Mouse (Mus musculus) megakaryocyte, embryonic 14.5 days (primary cell): ENCODE measurements around the gene Birc3. TPM values are rescaled to one million over a fixed set of nuclear protein-coding genes. Genes with fewer than 3 reads are reported as not detected.
"Not testable (repeated sequence)": the region's sequence is repeated elsewhere in the genome, so short reads cannot be mapped to it uniquely, and the experiment has no call there.

ENCODE experiments used
- H3K27me3 ChIP-seq: replicated peaks from 2 replicates; pipeline ENCODE3; 2012; ENCODE audit warnings: inconsistent platforms
- H3K36me3 ChIP-seq: replicated peaks from 2 replicates; pipeline ENCODE3; 2012; ENCODE audit warnings: low read length, inconsistent platforms, mixed read lengths
- H3K4me1 ChIP-seq: 2 replicates; pipeline ENCODE4 v1.6.1; 2012; ENCODE audit warnings: inconsistent platforms
- H3K4me3 ChIP-seq: replicated peaks from 2 replicates; pipeline ENCODE3; 2012; ENCODE audit warnings: moderate library complexity, mild to moderate bottlenecking, inconsistent platforms
- H3K9me3 ChIP-seq: 2 replicates; pipeline ENCODE4 v1.6.1; 2012; ENCODE audit warnings: inconsistent platforms
- FLI1 ChIP-seq: IDR thresholded peaks from 2 replicates; pipeline ENCODE4 v1.6.1; 2012; ENCODE audit warnings: low read length, inconsistent platforms, mixed read lengths
- GATA1 ChIP-seq: IDR thresholded peaks from 3 replicates; pipeline ENCODE4 v1.6.1; 2012; ENCODE audit warnings: mixed read lengths, low read length, inconsistent platforms, borderline replicate concordance
- polyA plus RNA-seq: library from polyadenylated mRNA; stranded (reverse); fragments of >175 nt; gene quantifications from 2 replicates; pipeline ENCODE4 v1.2.3, GENCODE M21; 2012; ENCODE audit warnings: low replicate concordance; ENCODE audit not compliant: insufficient read depth

Birc3 gene
- polyA plus RNA-seq, 1 experiment = 6.0 TPM

- Histone ChIP-seq H3K9me3 (peaks cover 7% of the 10 kb centered on the region), H3K4me3 (peak overlapping the region; percentile 70), H3K27me3 (no peaks in the 10 kb centered on the region), H3K36me3 (peaks cover 62% of the 10 kb centered on the region), H3K4me1 (peaks cover 47% of the 10 kb centered on the region)
- no peak for TF ChIP-seq FLI1
- no peak for TF ChIP-seq GATA1
Measured at GRCm38 (mm10) chr9:7868838-7869491, 4.0 kb downstream of the Birc3 start.

- peaks cover 52% of the 10 kb centered on the region for H3K4me1 ChIP-seq
- no peak for TF ChIP-seq GATA1
- no peak for TF ChIP-seq FLI1
- peaks cover 72% of the 10 kb centered on the region for H3K36me3 ChIP-seq
- peak overlapping the region; percentile 51 for H3K4me3 ChIP-seq
- peaks cover 7% of the 10 kb centered on the region for H3K9me3 ChIP-seq
- H3K27me3 ChIP-seq = no peaks in the 10 kb centered on the region
Measured at GRCm38 (mm10) chr9:7867981-7868380, 5.0 kb downstream of the Birc3 start.

DNA sequence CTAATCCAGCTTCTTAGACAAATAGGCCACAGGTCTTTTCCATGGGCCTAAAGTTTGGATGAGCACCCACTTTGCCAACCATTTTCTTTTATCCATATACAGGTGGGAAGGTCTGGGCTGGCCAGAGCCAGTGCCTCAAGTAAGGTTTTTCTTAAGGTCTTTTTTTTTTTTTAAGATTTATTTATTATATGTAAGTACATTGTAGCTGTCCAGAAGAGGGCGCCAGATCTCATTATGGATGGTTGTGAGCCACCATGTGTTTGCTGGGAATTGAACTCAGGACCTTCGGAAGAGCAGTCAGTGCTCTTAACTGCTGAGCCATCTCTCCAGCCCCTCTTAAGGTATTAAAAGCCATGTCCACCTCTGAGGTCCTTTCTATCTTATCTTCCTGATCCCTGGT lies 6.0 kb downstream of the Birc3 start:
- H3K9me3 ChIP-seq, H3K27me3 ChIP-seq, H3K4me3 ChIP-seq: not testable (repeated sequence)
- H3K4me1 ChIP-seq = peaks cover 55% of the 10 kb centered on the region
- peaks cover 78% of the 10 kb centered on the region for H3K36me3 ChIP-seq

GRCm38 (mm10) chr9:7860976-7861375 lies 12.0 kb downstream of the Birc3 start:
- Histone ChIP-seq H3K4me3 (no peak overlapping the region), H3K4me1 (peaks cover 30% of the 10 kb centered on the region; the same call in 1 of the 2 replicates), H3K36me3 (peaks cover 83% of the 10 kb centered on the region), H3K27me3 (no peaks in the 10 kb centered on the region), H3K9me3 (no peaks in the 10 kb centered on the region)
- TF ChIP-seq GATA1 (no peak), FLI1 (no peak)

GRCm38 (mm10) chr9:7855912-7856311 lies 17.1 kb downstream of the Birc3 start:
- Histone ChIP-seq H3K4me3 (no peak overlapping the region), H3K27me3 (no peaks in the 10 kb centered on the region), H3K4me1 (peaks cover 22% of the 10 kb centered on the region; the same call in 1 of the 2 replicates), H3K9me3 (no peaks in the 10 kb centered on the region), H3K36me3 (peaks cover 85% of the 10 kb centered on the region)
- TF ChIP-seq FLI1 = no peak

- Histone ChIP-seq H3K36me3 (peaks cover 85% of the 10 kb centered on the region), H3K4me1 (peaks cover 20% of the 10 kb centered on the region; the same call in 1 of the 2 replicates), H3K27me3 (no peaks in the 10 kb centered on the region), H3K9me3 (no peaks in the 10 kb centered on the region), H3K4me3 (no peak overlapping the region)
- TF ChIP-seq GATA1 (no peak), FLI1 (no peak)
Measured at GRCm38 (mm10) chr9:7855374-7855773, 17.6 kb downstream of the Birc3 start.

DNA sequence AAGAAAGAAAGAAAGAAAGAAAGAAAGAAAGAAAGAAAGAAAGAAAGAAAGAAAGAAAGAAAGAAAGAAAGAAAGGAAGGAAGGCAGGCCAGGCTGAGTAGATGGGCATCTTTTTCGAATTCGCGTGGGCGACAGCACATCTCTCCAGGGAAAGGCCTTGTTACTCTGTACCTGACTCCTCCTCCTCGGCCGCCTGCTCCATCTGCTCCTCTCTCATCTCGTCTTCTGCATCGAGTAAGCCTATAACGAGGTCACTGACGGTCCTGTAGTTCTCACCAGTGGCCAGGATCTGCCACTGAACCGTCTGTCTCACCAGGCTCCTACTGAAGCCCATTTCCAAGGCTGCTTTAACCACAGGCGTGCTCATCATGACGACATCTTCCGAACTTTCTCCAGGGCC lies 18.8 kb downstream of the Birc3 start:
- H3K4me1 ChIP-seq = peaks cover 20% of the 10 kb centered on the region; the same call in 1 of the 2 replicates
- H3K27me3 ChIP-seq, H3K4me3 ChIP-seq, H3K9me3 ChIP-seq: not testable (repeated sequence)
- H3K36me3 ChIP-seq = peaks cover 81% of the 10 kb centered on the region

GRCm38 (mm10) chr9:7852346-7853230 lies 20.4 kb downstream of the Birc3 start:
- TF ChIP-seq FLI1 (no peak), GATA1 (no peak)
- Histone ChIP-seq H3K36me3 (peaks cover 88% of the 10 kb centered on the region), H3K9me3 (no peaks in the 10 kb centered on the region), H3K4me3 (no peak overlapping the region), H3K27me3 (no peaks in the 10 kb centered on the region), H3K4me1 (peaks cover 23% of the 10 kb centered on the region; the same call in 1 of the 2 replicates)

DNA sequence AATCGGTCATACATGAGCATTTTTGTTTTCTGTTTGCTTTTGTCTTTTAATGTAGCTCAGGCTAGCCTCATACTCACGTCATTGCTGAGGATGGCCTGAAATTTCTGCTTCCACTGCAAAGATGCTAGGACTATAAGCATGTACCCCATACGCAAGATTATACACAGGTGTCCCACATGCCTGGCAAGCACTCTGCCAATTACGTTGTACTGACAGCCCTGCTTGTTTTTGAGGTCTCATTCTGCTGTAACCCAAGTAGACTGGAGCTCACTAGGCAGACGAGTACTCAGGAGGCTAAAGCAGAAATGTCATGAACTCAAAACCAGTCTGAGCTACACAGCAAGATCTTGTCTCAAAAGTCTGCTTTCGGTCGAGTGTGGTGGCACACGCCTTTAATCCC lies 21.1 kb downstream of the Birc3 start:
- H3K4me3 ChIP-seq = no peak overlapping the region
- H3K27me3 ChIP-seq = no peaks in the 10 kb centered on the region
- TF ChIP-seq FLI1 = no peak
- TF ChIP-seq GATA1 = no peak
- no peaks in the 10 kb centered on the region for H3K9me3 ChIP-seq
- H3K36me3 ChIP-seq = peaks cover 88% of the 10 kb centered on the region
- H3K4me1 ChIP-seq = peaks cover 23% of the 10 kb centered on the region; the same call in 1 of the 2 replicates

GRCm38 (mm10) chr9:7848191-7848590 lies 24.8 kb downstream of the Birc3 start:
- Histone ChIP-seq H3K4me3 (no peak overlapping the region), H3K4me1 (peaks cover 28% of the 10 kb centered on the region), H3K36me3 (peaks cover 58% of the 10 kb centered on the region), H3K9me3 (no peaks in the 10 kb centered on the region), H3K27me3 (no peaks in the 10 kb centered on the region)
- TF ChIP-seq GATA1 (no peak), FLI1 (no peak)
